Mouse (Mus musculus): Measurements from ENCODE around the gene Cobll1.
A peak's percentile ranks its signal among the peaks of the same experiment; 100 is the strongest.

Cobll1 gene

GRCm38 (mm10) chr2:65238964-65239570 lies at the start of gene Cobll1:
Gene Cobll1, minus strand, starts transcription at chr2:65239403.
- peak; percentile 67 for DNase-seq (ENCODE audit: low read depth)

DNA sequence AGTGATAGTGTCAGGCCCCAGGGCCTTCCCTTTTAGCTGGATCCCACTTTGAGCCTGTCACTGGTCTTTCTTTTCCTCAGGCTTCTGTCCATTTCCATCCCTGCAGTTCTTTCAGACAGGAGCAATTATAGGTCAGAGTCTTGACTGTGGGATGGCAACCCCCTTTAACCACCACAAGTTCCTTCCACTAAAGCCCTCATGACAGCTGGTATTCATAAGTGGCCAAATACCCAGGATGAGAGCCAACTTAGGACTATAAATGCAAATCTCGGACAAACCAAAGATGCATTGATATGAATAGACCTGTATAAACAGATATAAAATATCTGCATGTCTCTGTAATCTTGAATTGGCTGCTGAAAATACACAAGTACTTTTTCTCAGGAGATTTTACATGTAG lies 49.5 kb upstream of the Cobll1 start:
- no peak for DNase-seq (ENCODE audit: low read depth)

DNA sequence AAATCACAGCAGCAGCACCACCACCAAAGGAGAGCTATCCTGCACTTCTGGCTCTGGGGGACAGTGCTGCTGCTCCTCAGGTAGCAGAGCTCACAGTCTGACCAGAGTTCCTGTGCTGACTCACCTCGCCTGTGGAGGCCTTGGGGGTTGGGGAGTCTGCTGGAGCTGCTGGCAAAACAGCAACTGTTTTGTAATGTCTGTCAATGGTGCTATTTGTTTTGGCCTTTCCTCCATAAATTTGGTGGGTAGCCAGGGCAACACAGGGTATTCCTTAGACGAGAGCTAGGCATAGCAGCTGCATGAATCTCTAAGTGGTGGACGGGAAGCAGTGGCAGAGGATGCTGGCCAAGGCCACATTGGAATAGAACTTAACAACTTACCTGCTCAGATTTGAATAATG lies 46.2 kb upstream of the Cobll1 start:
- no peak for DNase-seq (ENCODE audit: low read depth)

GRCm38 (mm10) chr2:65282979-65283378 lies 43.8 kb upstream of the Cobll1 start:
- DNase-seq (ENCODE audit: low read depth) = no peak

- DNase-seq (ENCODE audit: low read depth) = peak; percentile 26
Measured at GRCm38 (mm10) chr2:65279029-65279690, 40.0 kb upstream of the Cobll1 start.

DNA sequence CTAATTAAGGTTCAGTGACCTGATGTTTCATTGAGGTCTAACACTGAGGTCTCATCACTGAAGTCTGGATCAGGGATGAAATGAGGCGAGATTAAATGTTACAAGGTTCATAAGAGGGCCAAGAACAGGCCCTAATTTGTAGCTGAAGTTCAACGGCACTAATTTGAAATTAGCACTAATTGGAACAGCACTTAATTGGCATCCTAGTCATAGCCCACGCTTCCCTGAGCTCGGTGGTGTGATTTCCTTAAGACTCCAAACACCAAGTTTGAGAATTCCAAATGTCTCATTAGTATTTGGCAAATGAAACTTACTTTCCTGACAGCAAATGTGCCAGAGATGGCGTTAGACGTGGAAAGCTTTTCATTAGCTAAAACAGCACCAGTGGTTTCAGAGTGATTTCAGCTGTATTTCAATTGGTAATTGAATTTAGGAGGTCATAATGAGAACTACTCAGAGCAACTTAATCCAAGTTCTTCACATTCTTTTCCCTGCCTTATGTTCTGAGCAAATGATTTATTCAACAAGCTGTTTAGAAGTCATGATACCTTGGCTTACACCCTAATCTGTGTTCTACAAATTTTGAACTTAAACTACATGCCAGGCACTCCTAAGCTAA lies 36.3 kb upstream of the Cobll1 start:
- no peak for DNase-seq (ENCODE audit: low read depth)

DNA sequence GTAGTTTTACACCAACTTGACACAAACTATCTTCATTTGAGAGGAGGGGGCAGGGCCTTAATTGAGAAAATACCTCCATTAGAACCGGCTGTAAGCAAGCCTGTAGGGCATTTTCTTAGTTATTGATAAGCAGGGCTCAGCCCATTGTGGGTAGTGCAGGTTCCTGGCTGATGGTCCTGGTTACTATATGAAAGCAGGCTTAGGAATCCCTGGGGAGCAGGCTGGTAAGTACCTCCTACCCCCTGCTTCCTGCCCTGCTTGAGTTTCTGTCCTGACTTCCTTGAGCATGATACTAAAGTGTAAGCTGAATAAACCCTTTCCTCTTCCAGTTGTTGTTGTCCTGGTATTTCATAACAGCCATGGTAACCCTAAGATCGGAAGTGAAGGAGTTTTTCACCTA lies 34.7 kb upstream of the Cobll1 start:
- no peak for DNase-seq (ENCODE audit: low read depth)

GRCm38 (mm10) chr2:65268731-65269130 lies 29.5 kb upstream of the Cobll1 start:
- DNase-seq (ENCODE audit: low read depth) = no peak

DNA sequence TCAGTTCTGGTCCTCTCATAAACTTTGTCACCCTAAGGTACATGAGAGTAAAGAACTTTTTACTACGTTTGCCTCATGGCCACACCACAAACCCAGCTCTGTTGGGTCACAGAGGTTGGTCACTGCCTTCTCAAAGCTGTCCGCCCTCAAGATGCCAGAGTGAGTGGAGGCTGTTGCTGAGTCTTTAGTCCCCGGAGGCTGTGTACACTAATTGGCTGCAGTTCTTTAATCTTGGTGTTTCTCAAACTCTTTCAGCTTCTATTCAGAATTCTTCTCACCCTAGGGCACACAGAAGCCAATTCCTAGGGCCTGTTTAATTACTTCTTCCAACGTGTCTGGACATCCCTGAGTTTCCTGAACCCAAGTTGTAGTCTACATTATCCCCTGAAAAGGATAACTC lies 28.6 kb upstream of the Cobll1 start:
- no peak for DNase-seq (ENCODE audit: low read depth)

GRCm38 (mm10) chr2:65266576-65267299 lies 27.5 kb upstream of the Cobll1 start:
- DNase-seq (ENCODE audit: low read depth) = no peak

GRCm38 (mm10) chr2:65262251-65262650 lies 23.0 kb upstream of the Cobll1 start:
- DNase-seq (ENCODE audit: low read depth) = no peak

DNA sequence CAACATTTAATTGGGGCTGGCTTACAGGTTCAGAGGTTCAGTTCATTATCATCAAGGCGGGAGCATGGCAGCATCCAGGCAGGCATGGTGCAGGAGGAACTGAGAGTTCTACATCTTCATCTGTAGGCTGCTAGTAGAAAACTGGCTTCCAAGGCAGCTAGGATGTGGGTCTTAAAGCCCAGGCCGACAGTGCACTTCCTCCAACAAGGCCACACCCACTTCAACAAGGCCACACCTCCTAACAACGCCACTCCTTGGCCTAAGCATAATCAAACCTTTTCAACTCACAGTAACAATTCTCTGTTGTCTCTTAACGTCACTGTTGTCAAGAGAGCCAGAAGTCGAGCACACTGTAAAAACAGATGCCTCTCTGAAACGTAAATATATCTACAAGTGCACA lies 21.6 kb upstream of the Cobll1 start:
- peak; percentile 23 for DNase-seq (ENCODE audit: low read depth)

DNA sequence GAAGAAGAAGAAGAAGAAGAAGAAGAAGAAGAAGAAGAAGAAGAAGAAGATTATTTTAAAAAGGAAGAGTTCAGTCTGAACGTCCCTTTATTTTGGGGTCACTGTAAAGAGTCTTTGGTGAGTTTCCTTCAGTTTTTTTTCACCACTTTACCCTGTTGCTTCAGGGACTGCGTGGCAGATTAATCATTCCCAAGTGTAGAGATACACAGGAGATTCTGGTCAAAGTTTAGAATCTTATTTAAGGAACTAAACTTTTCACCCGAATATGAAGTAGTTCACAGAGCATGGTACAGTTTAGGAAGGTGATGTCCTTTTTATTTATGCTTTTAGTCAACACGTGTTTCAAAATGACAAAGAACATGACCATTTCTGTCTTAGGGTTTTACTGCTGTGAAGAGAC lies 21.2 kb upstream of the Cobll1 start:
- no peak for DNase-seq (ENCODE audit: low read depth)

GRCm38 (mm10) chr2:65257446-65257845 lies 18.2 kb upstream of the Cobll1 start:
- no peak for DNase-seq (ENCODE audit: low read depth)

DNA sequence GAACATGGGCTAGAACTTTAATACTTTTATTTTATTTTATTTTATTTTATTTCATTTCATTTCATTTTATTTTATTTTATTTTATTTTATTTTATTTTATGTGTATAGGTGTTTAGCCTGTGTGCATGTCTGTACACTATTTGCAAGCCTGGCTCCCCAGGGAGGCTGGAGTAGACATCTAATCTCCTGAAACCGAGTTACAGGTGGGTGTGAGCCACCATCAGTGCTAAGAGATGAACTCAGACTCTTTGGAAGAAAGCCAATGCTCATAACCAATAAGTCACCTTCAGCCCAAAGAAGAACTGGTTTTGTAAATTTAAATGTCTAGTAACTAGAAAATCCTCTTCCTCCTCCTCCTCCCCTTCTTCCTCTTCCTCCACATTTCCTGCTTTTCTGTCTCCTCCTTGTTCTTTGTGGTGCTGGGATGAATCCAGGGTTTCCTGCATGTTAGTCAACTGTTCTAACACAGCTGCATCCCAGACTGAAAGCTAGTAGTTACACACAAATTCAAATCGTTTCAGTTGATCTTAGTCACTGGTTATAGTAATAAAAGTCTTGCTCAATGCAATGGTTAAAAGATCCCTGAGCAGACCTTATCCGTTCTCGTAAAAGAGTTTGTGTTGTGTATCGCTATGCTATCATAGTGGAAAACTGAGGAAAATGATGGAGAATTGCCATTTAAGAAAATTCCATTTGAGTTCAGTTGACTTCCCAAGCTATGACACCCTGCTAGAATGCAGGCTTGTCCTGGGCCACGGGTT lies 17.5 kb upstream of the Cobll1 start:
- no peak for DNase-seq (ENCODE audit: low read depth)

- DNase-seq (ENCODE audit: low read depth) = no peak
Measured at GRCm38 (mm10) chr2:65250589-65251104, 11.4 kb upstream of the Cobll1 start.

DNA sequence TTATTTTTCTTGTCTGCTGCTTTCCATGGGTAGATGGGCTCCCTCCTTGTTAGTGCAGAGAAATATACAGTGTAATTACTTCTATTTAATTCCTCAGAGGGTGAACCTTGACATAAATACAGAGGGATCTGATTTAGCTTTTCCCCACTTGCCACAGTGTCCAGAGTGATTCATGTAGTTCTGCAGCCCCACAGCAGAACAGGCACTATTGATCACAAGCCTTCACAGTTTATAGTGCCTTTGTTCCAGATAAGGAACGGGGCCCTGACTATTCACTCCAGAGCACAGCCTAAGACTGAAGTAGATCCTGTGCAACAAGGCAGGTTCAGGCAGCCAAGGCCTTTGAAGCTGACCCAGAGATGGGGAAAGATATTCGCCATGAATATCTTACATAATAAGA lies 10.4 kb upstream of the Cobll1 start:
- DNase-seq (ENCODE audit: low read depth) = no peak

DNA sequence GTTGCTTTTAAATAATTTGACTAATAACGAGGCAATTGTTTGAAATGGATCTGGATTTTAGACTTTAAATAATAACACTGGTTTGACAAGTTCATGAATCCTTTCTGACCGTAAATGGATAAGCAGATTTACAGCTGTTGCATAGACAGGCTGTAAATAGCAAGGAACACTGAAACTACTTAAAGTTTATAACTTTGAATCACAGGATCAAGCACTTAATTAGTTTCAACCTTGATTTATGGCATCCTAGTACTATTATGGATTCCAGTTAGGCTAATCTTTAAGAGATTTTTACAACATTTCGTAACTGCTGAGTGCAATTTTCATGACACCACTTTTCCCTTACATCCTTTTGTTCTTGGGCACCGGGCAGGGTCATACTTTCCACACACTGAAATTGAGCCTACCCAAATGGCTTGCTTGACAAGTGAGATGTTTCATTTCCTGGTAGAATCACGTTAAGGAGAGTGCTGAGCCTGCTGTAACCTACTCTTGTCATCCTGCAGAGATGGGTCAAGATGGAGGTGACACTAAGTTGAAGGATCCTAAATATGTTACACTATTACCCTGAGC lies 1.1 kb upstream of the Cobll1 start:
- DNase-seq (ENCODE audit: low read depth) = peak; percentile 47

- peak; percentile 82 for DNase-seq (ENCODE audit: low read depth)
Measured at GRCm38 (mm10) chr2:65238171-65238963, 836 bp downstream of the Cobll1 start.

GRCm38 (mm10) chr2:65237610-65238170 lies 1.5 kb downstream of the Cobll1 start:
- DNase-seq (ENCODE audit: low read depth) = peak; percentile 74
